Mouse (Mus musculus) G1E (cell line): Measurements from ENCODE around the gene Fkbp14. TPM values are rescaled to one million over a fixed set of nuclear protein-coding genes. Genes with fewer than 3 reads are reported as not detected.

Experiments
- ATAC-seq: 2 replicates; pipeline ENCODE4 v1.8.0; 2016; ENCODE audit warnings: mild to moderate bottlenecking; ENCODE audit not compliant: insufficient number of reproducible peaks, poor library complexity, low FRiP score, severe bottlenecking; ENCODE audit errors: extremely low read depth
- DNase-seq: peaks from one replicate; pipeline ENCODE4 v3.0.0; 2012; ENCODE audit warnings: low spot score
- H3K27me3 ChIP-seq: 2 replicates; pipeline ENCODE4 v1.6.1; 2012; ENCODE audit warnings: mild to moderate bottlenecking, low read length, inconsistent platforms; ENCODE audit not compliant: insufficient read depth
- H3K36me3 ChIP-seq: replicated peaks from 2 replicates; pipeline ENCODE3; 2012; ENCODE audit warnings: mild to moderate bottlenecking, inconsistent platforms
- H3K4me1 ChIP-seq: 2 replicates; pipeline ENCODE4 v1.6.1; 2012; ENCODE audit warnings: low read depth, low read length, inconsistent platforms, mixed read lengths; ENCODE audit not compliant: insufficient read depth
- H3K4me3 ChIP-seq: 2 replicates; pipeline ENCODE4 v1.5.1; 2012; ENCODE audit warnings: low read depth, mild to moderate bottlenecking, inconsistent platforms, low read length, moderate library complexity, mixed read lengths
- H3K9me3 ChIP-seq: replicated peaks from 2 replicates; pipeline ENCODE4 v1.6.1; 2012; ENCODE audit warnings: inconsistent platforms
- CTCF ChIP-seq: IDR thresholded peaks from 2 replicates; pipeline ENCODE4 v1.5.1; 2012; ENCODE audit warnings: low read depth, low read length, inconsistent platforms, mixed read lengths
- GATA1 ChIP-seq: IDR thresholded peaks from 2 replicates; pipeline ENCODE4 v1.6.1; 2012; ENCODE audit warnings: borderline replicate concordance, low read length, inconsistent platforms, mixed read lengths
- GATA2 ChIP-seq: IDR thresholded peaks from 2 replicates; pipeline ENCODE4 v1.6.1; 2012; ENCODE audit warnings: low read depth, low read length, inconsistent platforms, borderline replicate concordance
- POLR2AphosphoS5 ChIP-seq: IDR thresholded peaks from 2 replicates; pipeline ENCODE4 v1.6.1; 2012; ENCODE audit warnings: low read depth, low read length, inconsistent platforms; ENCODE audit not compliant: insufficient replicate concordance
- TAL1 ChIP-seq: conservative IDR thresholded peaks from 2 replicates; pipeline ENCODE4 v1.6.1; 2012; ENCODE audit warnings: low read depth, low read length, inconsistent platforms, mixed read lengths
- polyA plus RNA-seq: library from polyadenylated mRNA; stranded (reverse); fragments of >175 nt; gene quantifications from 2 replicates; pipeline ENCODE4 v1.2.3, GENCODE M21; 2012
- total RNA-seq, 2 experiments: library from RNA; stranded (forward) in 1 of 2; stranded (reverse) in 1 of 2; fragments of 200-1000 nt in 1 of 2; fragments of >200 nt in 1 of 2; fragmentation: Nextera tagmentation in 1 of 2; gene quantifications; 2 replicates each; pipeline ENCODE4 v1.2.3; 2014 to 2017

Gene Fkbp14
- total RNA-seq (2014; fragmentation: Nextera tagmentation) (5.2 and 6.7 TPM in 2 replicates), total RNA-seq (2017) (2.1 and 2.5 TPM in 2 replicates), polyA plus RNA-seq (0.03 and 0.11 TPM in 2 replicates)

- TF ChIP-seq TAL1 (no peak), GATA1 (no peak), POLR2AphosphoS5 (no peak), CTCF (no peak)
- Histone ChIP-seq H3K36me3 (peaks cover 26% of the 10 kb centered on the region), H3K9me3 (no peaks in the 10 kb centered on the region), H3K4me1 (peaks cover 35% of the 10 kb centered on the region), H3K4me3 (no peak within 1 kb of the TSS), H3K27me3 (no peaks in the 10 kb centered on the region)
- DNase-seq (no peak), ATAC-seq (no peak)
Observed at GRCm38 (mm10) chr6:54597208-54597607, at the start of gene Fkbp14. Fkbp14 (minus strand) TSS chr6:54597308.

GRCm38 (mm10) chr6:54643181-54643580 lies 46.1 kb upstream of the Fkbp14 start:
- Histone ChIP-seq H3K4me3 (no peak overlapping the region), H3K27me3 (no peaks in the 10 kb centered on the region), H3K4me1 (no peaks in the 10 kb centered on the region), H3K9me3 (no peaks in the 10 kb centered on the region), H3K36me3 (peaks cover 34% of the 10 kb centered on the region)
- ATAC-seq (no peak), DNase-seq (no peak)
- TF ChIP-seq GATA1 (no peak), POLR2AphosphoS5 (no peak), GATA2 (no peak), TAL1 (no peak), CTCF (no peak)

- Histone ChIP-seq H3K27me3 (no peaks in the 10 kb centered on the region), H3K4me3 (no peak overlapping the region), H3K36me3 (peaks cover 43% of the 10 kb centered on the region), H3K9me3 (no peaks in the 10 kb centered on the region), H3K4me1 (no peaks in the 10 kb centered on the region)
- TF ChIP-seq POLR2AphosphoS5, result no peak
- no peak for TF ChIP-seq CTCF
- TF ChIP-seq GATA2, result no peak
- TF ChIP-seq GATA1, result no peak
- TF ChIP-seq TAL1, result no peak
- DNase-seq, result no peak
- ATAC-seq, result no peak
Observed at GRCm38 (mm10) chr6:54641953-54642352, 44.8 kb upstream of the Fkbp14 start.

DNA sequence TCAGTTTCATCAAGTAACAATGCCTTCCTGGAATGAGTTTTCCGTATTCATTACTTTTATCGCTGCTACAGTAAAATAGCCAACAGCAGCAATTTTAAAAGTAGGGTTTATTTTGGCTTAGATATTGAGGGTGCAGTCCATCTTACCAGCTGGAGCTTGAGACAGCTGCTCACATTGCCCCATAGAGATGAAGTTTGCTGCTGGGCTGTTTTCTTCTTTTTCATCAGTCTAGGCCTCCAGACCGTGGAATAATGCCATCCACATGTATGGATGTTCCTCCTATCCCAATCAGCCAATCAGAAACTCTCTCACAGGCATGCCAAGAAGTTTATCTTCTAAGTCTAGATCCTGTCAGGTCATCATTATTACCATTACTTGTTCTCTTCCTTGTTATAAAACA lies 42.8 kb upstream of the Fkbp14 start:
- TF ChIP-seq GATA2 (no peak), POLR2AphosphoS5 (no peak), CTCF (no peak), GATA1 (no peak), TAL1 (no peak)
- H3K36me3 ChIP-seq, result peaks cover 46% of the 10 kb centered on the region
- no peaks in the 10 kb centered on the region for H3K27me3 ChIP-seq
- ATAC-seq (no peak), DNase-seq (no peak)
- no peak overlapping the region for H3K4me3 ChIP-seq
- no peaks in the 10 kb centered on the region for H3K4me1 ChIP-seq
- no peaks in the 10 kb centered on the region for H3K9me3 ChIP-seq

GRCm38 (mm10) chr6:54631462-54631861 lies 34.4 kb upstream of the Fkbp14 start:
- DNase-seq (no peak), ATAC-seq (no peak)
- Histone ChIP-seq H3K4me3 (no peak overlapping the region), H3K9me3 (no peaks in the 10 kb centered on the region), H3K27me3 (no peaks in the 10 kb centered on the region), H3K36me3 (peaks cover 48% of the 10 kb centered on the region), H3K4me1 (no peaks in the 10 kb centered on the region)
- TF ChIP-seq TAL1 (no peak), GATA2 (no peak), POLR2AphosphoS5 (no peak), GATA1 (no peak), CTCF (no peak)

DNA sequence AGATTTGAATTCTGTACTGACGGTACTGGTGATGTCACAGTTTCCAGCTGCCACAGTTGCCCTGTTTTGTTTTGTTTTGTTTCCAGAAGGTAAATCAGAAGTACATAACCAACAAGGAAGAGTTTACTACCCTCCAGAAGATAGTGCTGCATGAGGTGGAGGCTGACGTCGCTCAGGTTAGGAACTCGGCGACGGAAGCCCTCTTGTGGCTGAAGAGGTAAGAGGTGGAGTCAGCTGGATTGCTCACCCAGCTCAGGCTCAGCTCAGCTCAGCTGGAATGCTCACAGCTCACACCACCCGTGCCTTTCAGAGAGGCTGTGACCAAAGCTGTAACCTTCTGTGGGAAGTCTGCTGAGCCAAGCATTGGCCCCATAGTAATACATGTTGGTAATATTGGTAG lies 32.6 kb upstream of the Fkbp14 start:
- no peaks in the 10 kb centered on the region for H3K9me3 ChIP-seq
- ATAC-seq (no peak), DNase-seq (no peak)
- no peak overlapping the region for H3K4me3 ChIP-seq
- peaks cover 52% of the 10 kb centered on the region for H3K36me3 ChIP-seq
- TF ChIP-seq CTCF (no peak), POLR2AphosphoS5 (no peak), GATA2 (no peak), TAL1 (no peak), GATA1 (no peak)
- H3K27me3 ChIP-seq, result no peaks in the 10 kb centered on the region
- H3K4me1 ChIP-seq, result no peaks in the 10 kb centered on the region

DNA sequence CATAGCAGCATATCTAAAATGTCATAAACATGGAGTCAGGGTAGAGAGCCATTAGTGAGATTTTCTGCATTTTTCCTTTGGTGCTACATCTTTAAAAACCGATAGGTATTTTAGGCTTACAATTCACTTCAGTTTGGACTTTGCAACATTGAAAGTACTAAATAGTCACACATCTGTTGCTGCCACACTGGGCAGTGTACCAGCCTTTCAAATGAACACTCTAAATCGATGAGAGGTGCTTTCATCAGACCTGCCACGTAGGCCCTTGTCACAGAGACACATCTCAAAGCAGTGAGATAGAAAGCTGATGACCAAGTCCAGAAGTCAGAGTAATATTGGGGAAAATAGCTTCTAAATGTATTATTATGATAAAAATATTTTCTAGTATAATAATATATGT lies 31.3 kb upstream of the Fkbp14 start:
- TF ChIP-seq CTCF (no peak), GATA2 (no peak), POLR2AphosphoS5 (no peak), GATA1 (no peak), TAL1 (no peak)
- ATAC-seq (no peak), DNase-seq (no peak)
- Histone ChIP-seq H3K9me3 (no peaks in the 10 kb centered on the region), H3K36me3 (peaks cover 54% of the 10 kb centered on the region), H3K27me3 (no peaks in the 10 kb centered on the region), H3K4me3 (no peak overlapping the region), H3K4me1 (no peaks in the 10 kb centered on the region)
